Mouse (Mus musculus): Measurements from ENCODE around the gene Casc3.

- TF ChIP-seq GATA1 (IDR thresholded peaks at IDR 0.05; ENCODE audit: low read length) (no peak), TAL1 (IDR thresholded peaks at IDR 0.05; ENCODE audit: low read length) (no peak)
Observed at GRCm38 (mm10) chr11:98775348-98776051, 29.2 kb upstream of the Casc3 start.
